Mouse (Mus musculus) heart, embryonic 15.5 days (tissue): ENCODE measurements around the gene Mcam. TPM values are rescaled to one million over a fixed set of nuclear protein-coding genes. Genes with fewer than 3 reads are reported as not detected.
"Not testable (repeated sequence)": the region's sequence is repeated elsewhere in the genome, so short reads cannot be mapped to it uniquely, and the experiment has no call there.

Experiments used
- ATAC-seq: fragments of 200-750 bp; cut with Nextera tagmentation; replicated peaks from 2 replicates; pipeline ENCODE4 v1.8.0; 2017; ENCODE audit warnings: low read depth, moderate TSS enrichment; ENCODE audit not compliant: insufficient number of reproducible peaks, insufficient read depth, low FRiP score
- H3K27ac ChIP-seq: fragments of 300-500 bp; sonication (generic); 2 replicates; pipeline ENCODE4 v1.5.1; 2015; ENCODE audit warnings: mild to moderate bottlenecking, inconsistent platforms
- H3K27me3 ChIP-seq: fragments of 300-500 bp; sonication (generic); 2 replicates; pipeline ENCODE4 v1.6.1; 2015; ENCODE audit warnings: inconsistent platforms
- H3K36me3 ChIP-seq: fragments of 300-500 bp; sonication (generic); 2 replicates; pipeline ENCODE4 v1.6.1; 2015; ENCODE audit warnings: mild to moderate bottlenecking, inconsistent platforms
- H3K4me1 ChIP-seq: fragments of 300-500 bp; sonication (generic); replicated peaks from 2 replicates; pipeline ENCODE4 v1.6.1; 2015; ENCODE audit warnings: inconsistent platforms
- H3K4me2 ChIP-seq: fragments of 300-500 bp; sonication (generic); 2 replicates; pipeline ENCODE4 v1.6.1; 2015; ENCODE audit warnings: inconsistent platforms, mild to moderate bottlenecking, moderate library complexity
- H3K4me3 ChIP-seq: fragments of 300-500 bp; sonication (generic); 2 replicates; pipeline ENCODE4 v1.5.1; 2015; ENCODE audit warnings: mild to moderate bottlenecking, inconsistent platforms
- H3K9ac ChIP-seq: fragments of 300-500 bp; sonication (generic); 2 replicates; pipeline ENCODE4 v1.6.1; 2015; ENCODE audit warnings: mild to moderate bottlenecking, inconsistent platforms
- H3K9me3 ChIP-seq: fragments of 300-500 bp; sonication (generic); replicated peaks from 2 replicates; pipeline ENCODE4 v1.6.1; 2016; ENCODE audit warnings: inconsistent platforms
- WGBS: fragments of 180-500 bp; shearing (Covaris S2); methylation state at CpG from one replicate; pipeline ENCODE4 v1.1.7; 2015; ENCODE audit warnings: mixed read lengths; 5-methylcytosine and 5-hydroxymethylcytosine counted together
- polyA plus RNA-seq: library from polyadenylated mRNA; unstranded; fragments of >200 nt; fragmentation: Nextera tagmentation; extraction: Ambion mirVana; gene quantifications from 2 replicates; pipeline ENCODE4 v1.2.1, GENCODE M21; 2015

The Mcam gene
- polyA plus RNA-seq, 1 experiment from 2014 or later, result 93.4 TPM

- Histone ChIP-seq H3K4me2 (peak overlapping the region; percentile 66), H3K4me1 (peaks cover 47% of the 10 kb centered on the region), H3K4me3 (peak overlapping the region; percentile 86)
- WGBS, result 48% methylated on average over 10 of the region's 12 CpGs
- not testable (repeated sequence) for H3K27me3 ChIP-seq, H3K9ac ChIP-seq, H3K27ac ChIP-seq, H3K9me3 ChIP-seq, H3K36me3 ChIP-seq, ATAC-seq
Measured at GRCm38 (mm10) chr9:44111909-44112308, 22.4 kb upstream of the Mcam start.

GRCm38 (mm10) chr9:44113105-44113789, 21.0 kb upstream of the Mcam start, which contains the start of the genes Gm49380 and Rnf26:
Gene Gm49380, minus strand, starts transcription at chr9:44113500.
Gene Rnf26, minus strand, starts transcription at chr9:44113517.
- H3K4me1 ChIP-seq, result peaks cover 34% of the 10 kb centered on the region
- H3K9ac ChIP-seq, result peak within 1 kb of the TSS; percentile 86
- H3K27ac ChIP-seq, result peak within 1 kb of the TSS; percentile 87
- no peaks in the 10 kb centered on the region for H3K27me3 ChIP-seq
- peak within 1 kb of the TSS; percentile 86 for H3K4me3 ChIP-seq
- peak within 1 kb of the TSS; percentile 66 for H3K4me2 ChIP-seq
- peak; percentile 94 for ATAC-seq
- no peaks in the 10 kb centered on the region for H3K36me3 ChIP-seq
- under 1% methylated on average over 51 of the region's 51 CpGs for WGBS
- no peaks in the 10 kb centered on the region for H3K9me3 ChIP-seq

GRCm38 (mm10) chr9:44114453-44114852, 19.8 kb upstream of the Mcam start:
- H3K27ac ChIP-seq, result no peak overlapping the region
- 68% methylated on average over 2 of the region's 2 CpGs for WGBS
- H3K4me2 ChIP-seq, result no peak overlapping the region

GRCm38 (mm10) chr9:44115599-44115998, 18.7 kb upstream of the Mcam start:
- H3K9ac ChIP-seq, result no peak overlapping the region
- no peaks in the 10 kb centered on the region for H3K27me3 ChIP-seq
- H3K4me2 ChIP-seq, result no peak overlapping the region
- no peaks in the 10 kb centered on the region for H3K9me3 ChIP-seq
- H3K4me3 ChIP-seq, result no peak overlapping the region
- no peaks in the 10 kb centered on the region for H3K36me3 ChIP-seq
- WGBS, result 85% methylated on average over 9 of the region's 9 CpGs
- H3K4me1 ChIP-seq, result peaks cover 10% of the 10 kb centered on the region
- H3K27ac ChIP-seq, result no peak overlapping the region; the same call in 1 of the 2 replicates
- ATAC-seq, result no peak

More at GRCm38 (mm10) chr9:44114453-44114852, 19.8 kb upstream of the Mcam start:
- Histone ChIP-seq H3K4me1 (peaks cover 22% of the 10 kb centered on the region), H3K36me3 (no peaks in the 10 kb centered on the region), H3K27me3 (no peaks in the 10 kb centered on the region), H3K9ac (no peak overlapping the region), H3K4me3 (no peak overlapping the region), H3K9me3 (no peaks in the 10 kb centered on the region)
- no peak for ATAC-seq

GRCm38 (mm10) chr9:44116182-44116581, 18.1 kb upstream of the Mcam start:
- H3K4me3 ChIP-seq, result no peak overlapping the region
- no peak overlapping the region for H3K4me2 ChIP-seq
- H3K9ac ChIP-seq, result no peak overlapping the region
- ATAC-seq, result no peak
- no peak overlapping the region for H3K27ac ChIP-seq
- H3K27me3 ChIP-seq, result no peaks in the 10 kb centered on the region
- peaks cover 10% of the 10 kb centered on the region for H3K4me1 ChIP-seq
- 86% methylated on average over 4 of the region's 4 CpGs for WGBS
- no peaks in the 10 kb centered on the region for H3K36me3 ChIP-seq
- no peaks in the 10 kb centered on the region for H3K9me3 ChIP-seq

GRCm38 (mm10) chr9:44119011-44119410, 15.3 kb upstream of the Mcam start:
- Histone ChIP-seq H3K27me3 (no peaks in the 10 kb centered on the region), H3K4me1 (peaks cover under 1% of the 10 kb centered on the region; the same call in 1 of the 2 replicates), H3K4me3 (no peak overlapping the region), H3K9me3 (no peaks in the 10 kb centered on the region), H3K36me3 (no peaks in the 10 kb centered on the region), H3K4me2 (no peak overlapping the region), H3K27ac (no peak overlapping the region), H3K9ac (no peak overlapping the region)
- no peak for ATAC-seq
- 52% methylated on average over 5 of the region's 5 CpGs for WGBS

GRCm38 (mm10) chr9:44119948-44120465, 14.3 kb upstream of the Mcam start:
- H3K27me3 ChIP-seq, result no peaks in the 10 kb centered on the region
- no peak overlapping the region for H3K27ac ChIP-seq
- H3K4me1 ChIP-seq, result no peaks in the 10 kb centered on the region
- H3K4me3 ChIP-seq, result no peak overlapping the region
- no peak for ATAC-seq
- no peaks in the 10 kb centered on the region for H3K9me3 ChIP-seq
- no peaks in the 10 kb centered on the region for H3K36me3 ChIP-seq
- H3K9ac ChIP-seq, result no peak overlapping the region
- WGBS, result 66% methylated on average over 8 of the region's 8 CpGs
- no peak overlapping the region for H3K4me2 ChIP-seq

- H3K9ac ChIP-seq, result no peak overlapping the region
- no peaks in the 10 kb centered on the region for H3K36me3 ChIP-seq
- no peak overlapping the region for H3K27ac ChIP-seq
- H3K9me3 ChIP-seq, result no peaks in the 10 kb centered on the region
- ATAC-seq, result no peak
- no peak overlapping the region for H3K4me2 ChIP-seq
- H3K27me3 ChIP-seq, result no peaks in the 10 kb centered on the region
- WGBS, result 62% methylated on average over 6 of the region's 6 CpGs
- H3K4me1 ChIP-seq, result peaks cover 23% of the 10 kb centered on the region
- H3K4me3 ChIP-seq, result no peak overlapping the region
Measured at GRCm38 (mm10) chr9:44124317-44124716, 10.0 kb upstream of the Mcam start.

- peaks cover 30% of the 10 kb centered on the region for H3K4me1 ChIP-seq
- no peaks in the 10 kb centered on the region for H3K27me3 ChIP-seq
- no peak overlapping the region for H3K4me2 ChIP-seq
- no peak overlapping the region for H3K4me3 ChIP-seq
- no peak overlapping the region for H3K9ac ChIP-seq
- no peaks in the 10 kb centered on the region for H3K9me3 ChIP-seq
- no peak for ATAC-seq
- no peaks in the 10 kb centered on the region for H3K36me3 ChIP-seq
- 53% methylated on average over 5 of the region's 5 CpGs for WGBS
- no peak overlapping the region for H3K27ac ChIP-seq
Measured at GRCm38 (mm10) chr9:44125026-44125425, 9.2 kb upstream of the Mcam start.

GRCm38 (mm10) chr9:44125546-44126428, 8.5 kb upstream of the Mcam start:
- no peak for ATAC-seq
- no peaks in the 10 kb centered on the region for H3K36me3 ChIP-seq
- peak overlapping the region; percentile 55 for H3K27ac ChIP-seq
- peak overlapping the region; percentile 12; the same call in 1 of the 2 replicates for H3K9ac ChIP-seq
- H3K4me2 ChIP-seq, result peak overlapping the region; percentile 48
- WGBS, result 32% methylated on average over 18 of the region's 18 CpGs
- no peaks in the 10 kb centered on the region for H3K27me3 ChIP-seq
- H3K9me3 ChIP-seq, result no peaks in the 10 kb centered on the region
- peaks cover 38% of the 10 kb centered on the region for H3K4me1 ChIP-seq
- H3K4me3 ChIP-seq, result peak overlapping the region; percentile 6; the same call in 1 of the 2 replicates

GRCm38 (mm10) chr9:44126746-44127145, 7.5 kb upstream of the Mcam start:
- Histone ChIP-seq H3K9ac (no peak overlapping the region), H3K9me3 (no peaks in the 10 kb centered on the region), H3K36me3 (no peaks in the 10 kb centered on the region), H3K4me2 (peak overlapping the region; percentile 48; the same call in 1 of the 2 replicates), H3K4me1 (peaks cover 47% of the 10 kb centered on the region), H3K27ac (peak overlapping the region; percentile 55), H3K4me3 (no peak overlapping the region), H3K27me3 (no peaks in the 10 kb centered on the region)
- 79% methylated on average over 3 of the region's 3 CpGs for WGBS
- no peak for ATAC-seq
